Mouse (Mus musculus) lung, postnatal 36 days (tissue): Measurements from ENCODE around the gene Abcc4.
A peak's percentile ranks its signal among the peaks of the same experiment; 100 is the strongest.
"Not testable (repeated sequence)": the region's sequence is repeated elsewhere in the genome, so short reads cannot be mapped to it uniquely, and the experiment has no call there.

ENCODE experiments used
- DNase-seq: peaks from one replicate; pipeline ENCODE4 v3.0.0; 2022; ENCODE audit warnings: mixed read lengths

Gene Abcc4

DNA sequence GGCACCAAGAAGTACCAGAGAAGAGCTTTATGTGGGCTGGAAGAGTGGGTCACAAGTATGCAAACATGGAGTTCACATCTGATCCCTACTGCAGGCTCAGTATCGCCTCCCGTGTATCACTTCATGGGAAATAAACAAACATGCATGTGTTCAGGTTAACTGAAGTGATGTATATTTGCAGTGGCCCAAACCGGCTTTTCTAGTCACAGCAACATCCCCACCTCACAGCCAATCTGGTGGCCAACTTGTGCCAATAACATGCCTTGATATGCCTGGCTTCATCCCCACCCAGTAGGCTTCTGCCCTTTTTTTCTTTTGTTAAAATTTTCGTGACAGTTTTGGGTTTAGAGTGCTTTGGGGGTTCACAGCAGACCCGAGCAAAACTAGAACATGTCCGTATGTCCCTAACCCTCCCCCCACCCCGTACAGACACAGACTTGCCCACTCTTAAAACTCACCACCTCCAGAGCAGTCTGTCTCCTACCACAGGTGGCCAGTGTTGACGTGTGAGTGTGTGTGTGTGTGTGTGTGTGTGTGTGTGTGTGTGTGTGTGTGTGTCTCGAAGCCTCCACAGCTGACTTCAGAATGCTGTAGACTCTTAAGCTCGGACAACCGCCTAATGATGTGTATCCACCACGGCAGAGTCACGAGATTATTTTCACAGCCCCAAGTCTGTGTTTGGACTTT, 29.6 kb downstream of the Abcc4 start:
- no peak for DNase-seq

DNA sequence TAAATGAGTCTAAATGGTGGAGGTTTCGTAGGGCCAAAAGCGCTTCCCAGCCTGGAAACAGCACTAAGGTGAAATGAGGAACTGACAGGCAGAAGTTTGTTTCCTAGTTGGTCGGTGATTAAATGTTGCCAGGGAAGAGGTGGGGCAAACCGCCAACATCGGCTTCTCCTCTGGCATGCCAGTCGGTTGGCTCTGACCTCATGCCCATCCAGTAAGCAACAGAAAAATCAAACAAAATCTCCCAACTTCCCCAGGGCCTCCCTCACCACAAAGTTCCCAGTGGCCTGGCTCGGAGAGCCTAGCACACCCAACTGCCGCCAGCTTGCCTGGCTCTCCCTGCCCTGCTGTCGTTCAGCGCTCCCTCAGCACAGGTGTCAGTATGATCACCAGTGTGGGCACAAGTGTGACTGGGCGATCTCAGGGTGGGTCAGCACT, 31.3 kb downstream of the Abcc4 start:
- peak; percentile 70 for DNase-seq

DNA sequence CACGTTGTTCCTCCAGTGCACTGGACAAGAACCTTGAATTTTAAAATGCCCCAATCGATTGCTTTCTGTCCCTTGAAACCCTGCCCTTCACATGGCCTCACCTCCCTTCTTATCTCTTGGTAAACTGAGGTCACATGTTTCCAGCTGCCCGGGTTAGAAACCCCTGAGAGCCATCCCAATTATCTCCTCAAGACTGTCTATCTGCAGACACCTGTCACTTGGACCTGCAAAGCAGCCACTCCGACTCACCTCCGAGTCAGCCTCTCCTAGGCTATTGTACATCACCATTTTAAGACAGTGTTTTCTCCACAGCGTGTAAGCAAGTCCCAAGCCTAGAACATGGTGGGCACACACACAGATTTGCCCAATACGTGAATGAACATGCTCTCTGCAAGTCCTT, 31.8 kb downstream of the Abcc4 start:
- no peak for DNase-seq

DNA sequence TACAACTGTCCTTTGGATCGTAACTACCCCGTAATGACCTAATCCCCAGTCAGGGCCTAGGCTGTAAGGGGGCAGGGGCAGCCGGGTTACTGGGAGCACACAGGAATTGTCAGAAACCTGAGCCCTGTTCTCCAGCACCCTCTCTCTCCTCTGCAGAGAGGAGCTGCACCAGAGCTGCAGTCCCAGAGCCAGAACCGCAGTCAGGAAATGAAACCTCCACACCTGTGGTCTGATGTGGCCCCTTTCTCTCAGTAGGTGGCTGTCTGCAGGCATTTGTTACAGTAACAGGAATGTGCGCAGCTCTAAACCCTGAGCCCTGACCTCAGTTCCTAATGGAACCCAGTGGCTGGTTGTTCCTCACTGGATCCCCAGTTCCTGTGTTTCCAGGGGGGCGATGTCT, 32.5 kb downstream of the Abcc4 start:
- DNase-seq, result no peak

GRCm38 (mm10) chr14:118672931-118673330, 33.1 kb downstream of the Abcc4 start:
- DNase-seq, result not testable (repeated sequence)

DNA sequence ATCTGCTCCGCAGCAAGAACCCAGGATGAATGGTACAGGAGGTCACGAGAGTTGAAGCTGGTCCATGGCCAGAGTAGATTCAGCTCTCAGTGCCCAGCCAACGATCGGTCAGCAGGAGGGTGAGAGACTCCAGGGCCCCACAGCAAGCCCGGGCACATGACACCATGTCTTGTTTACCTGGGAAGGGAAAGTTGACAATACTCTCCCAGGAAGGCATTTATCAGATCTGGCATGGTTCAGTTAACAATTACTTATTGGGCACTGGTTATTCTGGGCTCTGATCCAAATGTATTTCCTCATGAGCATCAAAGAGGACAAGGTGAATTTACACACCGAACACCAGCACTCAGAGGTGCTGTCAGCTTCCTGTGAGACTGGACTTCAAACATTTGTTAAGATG, 38.5 kb downstream of the Abcc4 start:
- peak; percentile 59 for DNase-seq

GRCm38 (mm10) chr14:118664661-118665060, 41.4 kb downstream of the Abcc4 start:
- no peak for DNase-seq

DNA sequence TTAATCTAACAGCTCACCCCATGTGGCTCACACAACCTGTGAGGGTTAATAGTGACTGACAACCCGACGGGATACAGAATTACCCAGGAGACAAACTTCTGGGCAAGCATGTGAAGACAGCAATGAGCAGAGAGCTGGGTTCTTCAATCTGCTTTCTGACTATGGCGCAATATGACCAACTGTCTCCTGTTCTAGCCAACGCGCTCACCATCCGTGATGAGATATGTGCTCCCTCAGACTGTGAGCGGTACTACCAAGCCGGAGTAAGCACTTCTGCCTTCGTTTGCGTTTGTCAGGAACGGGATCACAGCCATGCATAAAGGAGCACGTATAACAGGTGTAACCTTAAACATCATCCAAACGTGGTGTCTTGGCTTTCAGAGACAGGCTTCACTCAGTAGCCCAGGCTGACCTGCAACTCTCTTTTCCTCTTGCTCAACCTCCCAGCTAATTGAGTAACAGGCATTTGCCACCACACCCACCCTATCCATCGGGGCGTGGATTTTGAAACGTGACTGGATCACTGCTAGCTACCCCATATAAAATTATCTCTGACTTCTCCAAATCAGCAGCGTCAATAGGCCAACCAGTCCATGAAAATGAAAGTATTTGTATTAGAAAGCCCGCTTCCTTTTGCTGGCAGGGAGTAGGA, 43.3 kb downstream of the Abcc4 start:
- peak; percentile 38 for DNase-seq

- no peak for DNase-seq
These were observed 43.9 kb downstream of the Abcc4 start for GRCm38 (mm10) chr14:118662124-118662523.

GRCm38 (mm10) chr14:118659230-118659629, 46.8 kb downstream of the Abcc4 start:
- no peak for DNase-seq

DNA sequence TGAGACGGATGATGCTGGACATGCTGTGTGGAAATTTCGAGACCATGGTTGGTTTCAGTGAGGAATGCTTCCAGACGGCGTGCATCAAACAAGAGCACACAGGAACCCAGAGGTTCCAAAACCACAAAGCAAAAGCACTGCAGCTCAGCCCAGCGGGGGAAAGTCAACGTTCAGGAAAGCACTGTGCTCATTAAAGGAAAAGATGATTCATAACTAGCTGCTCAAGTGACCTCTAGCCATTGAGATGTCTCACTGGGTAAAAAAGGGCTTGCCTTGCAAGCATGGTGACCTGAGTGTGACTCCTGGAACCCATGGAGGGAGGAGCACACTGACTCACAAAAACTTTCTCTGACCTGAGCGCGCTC, 47.7 kb downstream of the Abcc4 start:
- no peak for DNase-seq

DNA sequence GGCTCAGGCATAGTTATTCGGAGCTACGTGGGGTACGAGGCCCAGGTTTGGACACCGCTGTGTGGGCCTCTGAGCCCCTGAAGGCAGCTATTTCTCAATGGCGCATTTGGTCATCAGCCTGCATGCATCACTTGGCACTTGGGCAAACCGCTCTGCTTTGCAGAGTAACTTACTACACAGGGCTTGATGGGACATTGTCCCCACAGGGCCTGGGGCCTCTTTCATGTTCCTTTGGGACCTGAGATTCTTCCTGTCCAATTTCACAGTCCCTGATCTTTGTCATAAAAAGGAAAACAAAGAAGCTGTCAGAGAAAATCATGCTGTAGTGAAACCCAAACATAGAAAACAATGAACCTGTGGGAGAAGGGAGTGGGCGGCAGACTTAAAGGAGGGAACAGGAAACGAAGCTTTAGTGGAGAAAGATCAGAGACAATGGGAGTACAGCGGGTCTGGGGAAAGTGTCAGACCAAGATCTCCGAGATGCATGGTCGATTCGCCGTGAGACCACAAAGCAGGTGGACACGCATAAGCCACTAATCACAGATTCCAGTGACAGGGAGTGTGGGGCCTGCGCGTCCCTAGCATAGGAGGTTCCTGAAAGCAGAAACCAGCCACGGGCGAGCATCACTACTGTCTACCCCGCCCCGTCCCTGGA, 48.2 kb downstream of the Abcc4 start:
- DNase-seq, result no peak

DNA sequence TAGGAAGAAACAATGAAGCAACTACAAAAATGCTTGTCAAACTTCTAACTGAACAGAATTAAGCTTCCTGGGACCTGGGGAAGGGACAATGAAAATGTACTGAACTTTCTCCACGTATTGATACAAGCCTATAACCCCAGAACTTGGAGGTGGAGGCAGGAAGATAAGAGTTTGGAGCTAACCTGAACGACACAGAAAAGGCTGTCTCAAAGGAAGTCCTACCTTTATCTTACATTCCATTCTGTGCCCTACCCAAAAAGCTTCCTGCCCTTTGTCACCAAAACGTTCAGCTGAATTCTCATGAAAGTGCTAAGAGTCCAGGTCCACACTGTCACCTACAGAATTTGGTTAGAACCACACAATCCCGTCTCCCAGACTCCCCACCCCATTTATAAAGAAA, 48.8 kb downstream of the Abcc4 start:
- DNase-seq, result no peak

DNA sequence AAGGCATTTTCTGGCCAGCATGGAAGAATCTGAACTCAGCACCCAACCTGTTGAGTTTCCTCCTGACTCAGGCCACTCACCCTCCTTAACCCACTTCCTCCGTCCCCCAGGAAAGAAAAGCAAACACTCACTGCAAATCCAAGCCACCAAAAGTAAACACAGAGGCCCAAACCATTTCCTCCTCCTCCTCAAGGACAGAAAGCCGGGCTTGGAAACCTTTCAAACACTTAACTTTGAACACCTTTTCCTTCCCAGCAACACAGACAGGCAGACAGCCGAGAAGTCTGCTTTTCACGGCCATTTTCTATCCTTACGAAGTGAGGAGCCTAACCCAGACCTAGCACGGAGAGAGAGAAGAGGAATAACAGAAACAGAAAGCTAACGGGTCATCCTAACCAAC, 50.0 kb downstream of the Abcc4 start:
- DNase-seq, result peak; percentile 72

DNA sequence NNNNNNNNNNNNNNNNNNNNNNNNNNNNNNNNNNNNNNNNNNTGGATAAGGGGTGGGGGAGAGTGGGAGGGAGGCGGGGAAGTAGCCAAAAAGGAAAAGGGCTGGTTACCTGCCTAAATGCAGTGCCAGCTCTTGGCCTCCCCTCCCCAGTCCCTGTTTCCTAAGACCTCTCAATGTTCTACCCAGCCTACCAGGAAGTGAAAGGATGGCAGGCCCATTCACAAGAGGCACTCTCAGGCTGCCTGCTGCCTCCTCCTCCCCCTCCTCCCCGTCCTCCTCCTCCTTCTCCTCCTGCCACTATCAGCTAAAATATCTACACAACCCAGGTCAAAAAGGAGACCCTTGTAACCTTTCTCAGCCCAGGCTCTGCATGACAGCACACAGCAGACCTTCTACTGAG, 51.1 kb downstream of the Abcc4 start:
- DNase-seq, result peak; percentile 39

GRCm38 (mm10) chr14:118651704-118652439, 54.1 kb downstream of the Abcc4 start:
- DNase-seq, result no peak

GRCm38 (mm10) chr14:118649895-118650256, 56.1 kb downstream of the Abcc4 start:
- DNase-seq, result no peak

GRCm38 (mm10) chr14:118649199-118649894, 56.7 kb downstream of the Abcc4 start:
- peak; percentile 56 for DNase-seq

DNA sequence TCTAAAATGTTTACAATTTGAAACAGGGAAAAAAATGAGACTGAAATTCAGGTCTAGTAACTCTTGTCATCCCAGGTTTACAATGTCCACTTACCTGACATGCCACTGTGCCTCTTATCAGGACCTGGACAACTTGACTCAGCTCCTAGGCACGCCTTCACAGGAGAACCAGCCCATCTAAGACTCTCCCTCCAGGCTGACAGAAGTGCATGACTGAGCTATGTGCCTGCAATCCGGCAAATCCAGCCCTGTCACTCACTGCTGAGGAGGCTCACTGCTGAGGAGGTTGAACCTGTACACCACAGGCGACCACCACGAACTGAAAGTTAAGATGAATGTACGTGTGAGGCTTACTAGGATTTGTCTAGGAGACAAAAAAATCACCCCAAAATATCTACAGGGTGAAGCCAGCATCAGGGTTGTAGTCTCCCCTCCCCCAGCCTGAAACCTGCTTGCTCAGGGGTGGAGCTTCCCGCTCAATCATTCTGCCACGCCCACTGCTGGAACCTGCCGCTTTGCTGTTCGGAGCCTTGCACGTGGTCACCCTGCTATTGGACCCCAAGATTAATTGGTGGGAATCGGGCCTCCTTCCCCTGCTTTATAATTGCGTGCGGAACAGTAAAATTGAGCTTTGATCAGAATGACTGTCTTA, 63.0 kb downstream of the Abcc4 start:
- DNase-seq, result not testable (repeated sequence)

- no peak for DNase-seq
These were observed 63.9 kb downstream of the Abcc4 start for GRCm38 (mm10) chr14:118642140-118642539.

GRCm38 (mm10) chr14:118638447-118639275, 67.4 kb downstream of the Abcc4 start:
- no peak for DNase-seq
